Mouse (Mus musculus) MEL (cell line): Measurements from ENCODE around the gene Dzip1.

Experiments
- CTCF ChIP-seq, 3 experiments: IDR thresholded peaks in 2 of 3; conservative IDR thresholded peaks in 1 of 3; 2 replicates each; pipeline ENCODE4 v1.5.1; 2011 to 2012; ENCODE audit warnings: low read length in 3 of 3, low read depth in 2 of 3, mild to moderate bottlenecking in 2 of 3, improper control_type of control experiment in 1 of 3, inconsistent platforms in 1 of 3, mixed read lengths in 1 of 3, moderate library complexity in 1 of 3; ENCODE audit not compliant: control insufficient read depth in 1 of 3, insufficient read depth in 1 of 3, poor library complexity in 1 of 3, severe bottlenecking in 1 of 3
- NELFE ChIP-seq: IDR thresholded peaks from 2 replicates; pipeline ENCODE4 v1.6.1; 2011; ENCODE audit warnings: low read depth, low read length, improper control_type of control experiment
- POLR2A ChIP-seq, 2 experiments: IDR thresholded peaks; 2 replicates each; pipeline ENCODE4 v1.6.1; 2011 to 2012; ENCODE audit warnings: low read length in 2 of 2, mild to moderate bottlenecking in 2 of 2, control low read depth in 1 of 2, improper control_type of control experiment in 1 of 2, low read depth in 1 of 2, moderate library complexity in 1 of 2; ENCODE audit not compliant: control insufficient read depth in 1 of 2, insufficient read depth in 1 of 2, poor library complexity in 1 of 2
- SIN3A ChIP-seq: IDR thresholded peaks from 2 replicates; pipeline ENCODE4 v1.6.1; 2012; ENCODE audit warnings: low read length, improper control_type of control experiment, inconsistent platforms

DNA sequence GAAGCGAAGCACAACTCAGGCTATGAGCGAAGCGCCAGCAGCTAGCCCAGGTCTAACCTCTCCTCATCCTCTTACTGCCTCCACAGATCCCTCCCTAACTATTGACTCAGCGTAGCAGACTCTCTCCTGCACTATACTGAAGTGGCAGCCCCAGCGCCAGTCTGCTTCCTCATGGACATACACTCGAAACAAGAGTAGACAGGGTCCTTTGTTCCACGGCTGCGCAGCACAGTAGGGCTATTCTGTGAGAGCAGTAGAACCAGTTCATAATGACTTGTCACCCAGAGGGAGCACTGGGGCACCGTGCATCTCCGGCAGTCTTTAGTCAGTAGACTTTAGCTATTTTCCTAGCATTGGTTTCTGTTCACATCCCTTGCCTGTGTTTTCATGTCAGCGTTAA is 89.1 kb downstream of the Dzip1 start:
- no peak for TF ChIP-seq NELFE
- TF ChIP-seq CTCF (IDR thresholded peaks at IDR 0.05 in 2 of 3, conservative IDR thresholded peaks at IDR 0.05 in 1 of 3; ENCODE audit: control insufficient read depth in 1 of 3, insufficient read depth in 1 of 3, low read depth in 2 of 3, low read length in 3 of 3, poor library complexity in 1 of 3, severe bottlenecking in 1 of 3), result no peak
- no peak; a peak in 1 of 4 replicates for TF ChIP-seq POLR2A (IDR thresholded peaks at IDR 0.05; ENCODE audit: control insufficient read depth in 1 of 2, insufficient read depth in 1 of 2, low read depth in 1 of 2, low read length in 2 of 2, poor library complexity in 1 of 2)
- TF ChIP-seq SIN3A, result no peak
